Mouse (Mus musculus) lung, adult 18-20 months (tissue): Measurements from ENCODE around the gene Parva.

Source experiments
- DNase-seq, 2 experiments: peaks; one replicate each; pipeline ENCODE4 v3.0.0; 2022; ENCODE audit warnings: mixed read lengths in 2 of 2

Gene Parva

GRCm38 (mm10) chr7:112473649-112474435 lies 46.5 kb downstream of the Parva start:
- DNase-seq, result no peak

GRCm38 (mm10) chr7:112479116-112479515 lies 51.8 kb downstream of the Parva start:
- DNase-seq, result peak; percentile 60

GRCm38 (mm10) chr7:112481031-112481430 lies 53.7 kb downstream of the Parva start:
- DNase-seq, result peak; percentile 47 to 72

GRCm38 (mm10) chr7:112482572-112482971 lies 55.3 kb downstream of the Parva start:
- DNase-seq, result no peak

- no peak for DNase-seq
Measured at GRCm38 (mm10) chr7:112483382-112483781, 56.1 kb downstream of the Parva start.

GRCm38 (mm10) chr7:112490825-112491224 lies 63.5 kb downstream of the Parva start:
- DNase-seq, result no peak

- DNase-seq, result peak; percentile 49 to 72
Measured at GRCm38 (mm10) chr7:112491737-112492136, 64.4 kb downstream of the Parva start.

GRCm38 (mm10) chr7:112495950-112496349 lies 68.6 kb downstream of the Parva start:
- no peak for DNase-seq

- no peak for DNase-seq
Measured at GRCm38 (mm10) chr7:112496921-112497320, 69.6 kb downstream of the Parva start.

GRCm38 (mm10) chr7:112498591-112499301 lies 71.4 kb downstream of the Parva start:
- peak; percentile 27 to 61 for DNase-seq

- no peak for DNase-seq
Measured at GRCm38 (mm10) chr7:112499453-112500133, 72.3 kb downstream of the Parva start.

- no peak for DNase-seq
Measured at GRCm38 (mm10) chr7:112500134-112500490, 72.8 kb downstream of the Parva start.

- peak in 1 of 2 experiments; percentile 48 for DNase-seq
Measured at GRCm38 (mm10) chr7:112502050-112502809, 74.9 kb downstream of the Parva start.

- DNase-seq, result no peak
Measured at GRCm38 (mm10) chr7:112502845-112503244, 75.5 kb downstream of the Parva start.

GRCm38 (mm10) chr7:112503448-112503847 lies 76.1 kb downstream of the Parva start:
- no peak for DNase-seq

- no peak for DNase-seq
Measured at GRCm38 (mm10) chr7:112503917-112504316, 76.6 kb downstream of the Parva start.

GRCm38 (mm10) chr7:112509107-112509506 lies 81.8 kb downstream of the Parva start:
- no peak for DNase-seq

GRCm38 (mm10) chr7:112510336-112511048 lies 83.2 kb downstream of the Parva start:
- no peak for DNase-seq

GRCm38 (mm10) chr7:112511309-112511708 lies 84.0 kb downstream of the Parva start:
- DNase-seq, result no peak

- no peak for DNase-seq
Measured at GRCm38 (mm10) chr7:112512257-112512656, 85.0 kb downstream of the Parva start.

- no peak for DNase-seq
Measured at GRCm38 (mm10) chr7:112512895-112513294, 85.6 kb downstream of the Parva start.

- no peak for DNase-seq
Measured at GRCm38 (mm10) chr7:112514636-112515193, 87.4 kb downstream of the Parva start.
